Mouse (Mus musculus): ENCODE measurements around the gene Vasn. TPM values are rescaled to one million over a fixed set of nuclear protein-coding genes. Genes with fewer than 3 reads are reported as not detected.

The Vasn gene
- polyA plus RNA-seq, 1 experiment from 2014 or later = 15.1 TPM

- Histone ChIP-seq H3K9ac (no peak overlapping the region), H3K27me3 (replicated peaks) (no peaks in the 10 kb centered on the region), H3K4me1 (replicated peaks) (peaks cover 53% of the 10 kb centered on the region), H3K9me3 (no peaks in the 10 kb centered on the region), H3K4me3 (replicated peaks) (no peak overlapping the region), H3K36me3 (peaks cover 28% of the 10 kb centered on the region), H3K4me2 (replicated peaks) (no peak overlapping the region), H3K27ac (no peak overlapping the region)
- ATAC-seq = no peak
- 63% methylated on average over 13 of the region's 13 CpGs for WGBS
Measured at GRCm38 (mm10) chr16:4647651-4648141, 8.0 kb downstream of the Vasn start.

- Histone ChIP-seq H3K9ac (no peak overlapping the region), H3K36me3 (peaks cover 28% of the 10 kb centered on the region), H3K27me3 (replicated peaks) (no peaks in the 10 kb centered on the region), H3K9me3 (no peaks in the 10 kb centered on the region), H3K4me1 (replicated peaks) (peaks cover 49% of the 10 kb centered on the region), H3K4me2 (replicated peaks) (no peak overlapping the region), H3K27ac (no peak overlapping the region), H3K4me3 (replicated peaks) (no peak overlapping the region)
- 94% methylated on average over 28 of the region's 28 CpGs for WGBS
- no peak for ATAC-seq
Measured at GRCm38 (mm10) chr16:4648416-4649023, 8.8 kb downstream of the Vasn start.

- no peak overlapping the region for H3K4me3 ChIP-seq (replicated peaks)
- no peaks in the 10 kb centered on the region for H3K27me3 ChIP-seq (replicated peaks)
- H3K36me3 ChIP-seq = peaks cover 31% of the 10 kb centered on the region
- H3K4me2 ChIP-seq (replicated peaks) = no peak overlapping the region
- no peak for ATAC-seq
- WGBS = 84% methylated on average over 5 of the region's 5 CpGs
- H3K4me1 ChIP-seq (replicated peaks) = peaks cover 42% of the 10 kb centered on the region
- no peak overlapping the region for H3K9ac ChIP-seq
- H3K9me3 ChIP-seq = no peaks in the 10 kb centered on the region
- no peak overlapping the region for H3K27ac ChIP-seq
Measured at GRCm38 (mm10) chr16:4649211-4649610, 9.5 kb downstream of the Vasn start.

GRCm38 (mm10) chr16:4649692-4650091 lies 10.0 kb downstream of the Vasn start:
- Histone ChIP-seq H3K27ac (no peak overlapping the region), H3K36me3 (peaks cover 31% of the 10 kb centered on the region), H3K9me3 (no peaks in the 10 kb centered on the region), H3K4me2 (replicated peaks) (no peak overlapping the region), H3K4me3 (replicated peaks) (no peak overlapping the region), H3K27me3 (replicated peaks) (no peaks in the 10 kb centered on the region), H3K4me1 (replicated peaks) (peaks cover 37% of the 10 kb centered on the region), H3K9ac (no peak overlapping the region)
- ATAC-seq = no peak
- WGBS = 92% methylated on average over 11 of the region's 11 CpGs

- Histone ChIP-seq H3K9ac (no peak overlapping the region), H3K27me3 (replicated peaks) (no peaks in the 10 kb centered on the region), H3K4me2 (replicated peaks) (no peak overlapping the region), H3K9me3 (no peaks in the 10 kb centered on the region), H3K4me1 (replicated peaks) (peaks cover 42% of the 10 kb centered on the region), H3K4me3 (replicated peaks) (no peak overlapping the region), H3K27ac (no peak overlapping the region), H3K36me3 (peaks cover 31% of the 10 kb centered on the region)
- WGBS = 85% methylated on average over 3 of the region's 3 CpGs
- ATAC-seq = no peak
Measured at GRCm38 (mm10) chr16:4650161-4650560, 10.4 kb downstream of the Vasn start.

- no peak overlapping the region for H3K9ac ChIP-seq
- H3K9me3 ChIP-seq = no peaks in the 10 kb centered on the region
- H3K27me3 ChIP-seq (replicated peaks) = no peaks in the 10 kb centered on the region
- WGBS = 96% methylated on average over 1 of the region's 1 CpGs
- no peak overlapping the region for H3K27ac ChIP-seq
- H3K36me3 ChIP-seq = peaks cover 31% of the 10 kb centered on the region
- H3K4me1 ChIP-seq (replicated peaks) = peaks cover 44% of the 10 kb centered on the region
- ATAC-seq = no peak
- no peak overlapping the region for H3K4me3 ChIP-seq (replicated peaks)
- no peak overlapping the region for H3K4me2 ChIP-seq (replicated peaks)
Measured at GRCm38 (mm10) chr16:4651081-4651480, 11.3 kb downstream of the Vasn start.

GRCm38 (mm10) chr16:4651624-4652023 lies 11.9 kb downstream of the Vasn start:
- Histone ChIP-seq H3K4me3 (replicated peaks) (no peak overlapping the region), H3K27ac (no peak overlapping the region), H3K36me3 (peaks cover 31% of the 10 kb centered on the region), H3K4me1 (replicated peaks) (peaks cover 47% of the 10 kb centered on the region), H3K4me2 (replicated peaks) (no peak overlapping the region), H3K9me3 (no peaks in the 10 kb centered on the region), H3K27me3 (replicated peaks) (no peaks in the 10 kb centered on the region), H3K9ac (no peak overlapping the region)
- no peak for ATAC-seq
- 72% methylated on average over 7 of the region's 7 CpGs for WGBS

GRCm38 (mm10) chr16:4652707-4653416 lies 13.1 kb downstream of the Vasn start:
- Histone ChIP-seq H3K9ac (no peak overlapping the region), H3K36me3 (peaks cover 31% of the 10 kb centered on the region), H3K27ac (no peak overlapping the region; the same call in 1 of the 2 replicates), H3K27me3 (replicated peaks) (no peaks in the 10 kb centered on the region), H3K4me3 (replicated peaks) (no peak overlapping the region), H3K4me1 (replicated peaks) (peaks cover 41% of the 10 kb centered on the region), H3K9me3 (no peaks in the 10 kb centered on the region), H3K4me2 (replicated peaks) (no peak overlapping the region)
- 64% methylated on average over 4 of the region's 4 CpGs for WGBS
- ATAC-seq = no peak

GRCm38 (mm10) chr16:4654706-4655105 lies 15.0 kb downstream of the Vasn start:
- Histone ChIP-seq H3K36me3 (peaks cover 14% of the 10 kb centered on the region), H3K9ac (no peak overlapping the region), H3K9me3 (no peaks in the 10 kb centered on the region), H3K27ac (no peak overlapping the region), H3K4me3 (replicated peaks) (no peak overlapping the region), H3K27me3 (replicated peaks) (no peaks in the 10 kb centered on the region), H3K4me1 (replicated peaks) (peaks cover 47% of the 10 kb centered on the region), H3K4me2 (replicated peaks) (no peak overlapping the region)
- 81% methylated on average over 10 of the region's 10 CpGs for WGBS
- ATAC-seq = peak; percentile 7; the same call in 1 of the 2 replicates

- H3K9ac ChIP-seq = peak overlapping the region; percentile 11; the same call in 1 of the 2 replicates
- peak overlapping the region; percentile 70 for H3K27ac ChIP-seq
- ATAC-seq = peak; percentile 79
- no peak overlapping the region for H3K4me3 ChIP-seq (replicated peaks)
- WGBS = 53% methylated on average over 4 of the region's 4 CpGs
- H3K27me3 ChIP-seq (replicated peaks) = no peaks in the 10 kb centered on the region
- peaks cover 8% of the 10 kb centered on the region; the same call in 1 of the 2 replicates for H3K36me3 ChIP-seq
- peaks cover 47% of the 10 kb centered on the region for H3K4me1 ChIP-seq (replicated peaks)
- H3K4me2 ChIP-seq (replicated peaks) = peak overlapping the region; percentile 9; the same call in 1 of the 2 replicates
- no peaks in the 10 kb centered on the region for H3K9me3 ChIP-seq
Measured at GRCm38 (mm10) chr16:4655251-4655734, 15.6 kb downstream of the Vasn start.

GRCm38 (mm10) chr16:4655764-4656570 lies 16.2 kb downstream of the Vasn start:
- 36% methylated on average over 11 of the region's 11 CpGs for WGBS
- H3K27ac ChIP-seq = peak overlapping the region; percentile 70
- H3K4me3 ChIP-seq (replicated peaks) = no peak overlapping the region
- H3K27me3 ChIP-seq (replicated peaks) = no peaks in the 10 kb centered on the region
- peak; percentile 11; the same call in 1 of the 2 replicates for ATAC-seq
- H3K9ac ChIP-seq = peak overlapping the region; percentile 11; the same call in 1 of the 2 replicates
- peaks cover 47% of the 10 kb centered on the region for H3K4me1 ChIP-seq (replicated peaks)
- no peaks in the 10 kb centered on the region for H3K9me3 ChIP-seq
- peaks cover 7% of the 10 kb centered on the region; the same call in 1 of the 2 replicates for H3K36me3 ChIP-seq
- H3K4me2 ChIP-seq (replicated peaks) = 0 out of 2 replicates have a peak overlapping the region, but pooled peaks have one; percentile 11
